Mouse (Mus musculus) yolk sac, embryonic 10.5 days (tissue): Measurements from ENCODE around the gene Pdcd6ip.
"Not testable (repeated sequence)": the region's sequence is repeated elsewhere in the genome, so short reads cannot be mapped to it uniquely, and the experiment has no call there.

Experiments used
- DNase-seq: peaks from one replicate; pipeline ENCODE4 v3.0.0-alpha.2; 2017; ENCODE audit warnings: low spot score

The Pdcd6ip gene

GRCm38 (mm10) chr9:113701441-113702160 is 6.5 kb downstream of the Pdcd6ip start:
- DNase-seq: no peak

GRCm38 (mm10) chr9:113687461-113687860 is 20.6 kb downstream of the Pdcd6ip start:
- DNase-seq: no peak

GRCm38 (mm10) chr9:113673721-113674120 is 34.3 kb downstream of the Pdcd6ip start:
- DNase-seq: no peak

GRCm38 (mm10) chr9:113672352-113672751 is 35.7 kb downstream of the Pdcd6ip start:
- DNase-seq: no peak

- no peak for DNase-seq
Measured at GRCm38 (mm10) chr9:113670857-113671106, 37.3 kb downstream of the Pdcd6ip start.

- DNase-seq: no peak
Measured at GRCm38 (mm10) chr9:113670105-113670856, 37.8 kb downstream of the Pdcd6ip start.

- no peak for DNase-seq
Measured at GRCm38 (mm10) chr9:113663476-113663875, 44.6 kb downstream of the Pdcd6ip start.

GRCm38 (mm10) chr9:113657837-113658236 is 50.2 kb downstream of the Pdcd6ip start:
- no peak for DNase-seq

- peak; percentile 21 for DNase-seq
Measured at GRCm38 (mm10) chr9:113653571-113653970, 54.5 kb downstream of the Pdcd6ip start.

GRCm38 (mm10) chr9:113650787-113651186 is 57.3 kb downstream of the Pdcd6ip start:
- no peak for DNase-seq

GRCm38 (mm10) chr9:113649211-113649610 is 58.8 kb downstream of the Pdcd6ip start:
- DNase-seq: not testable (repeated sequence)

GRCm38 (mm10) chr9:113645837-113646169 is 62.3 kb downstream of the Pdcd6ip start:
- DNase-seq: no peak

GRCm38 (mm10) chr9:113645153-113645836 is 62.8 kb downstream of the Pdcd6ip start:
- peak; percentile 22 for DNase-seq

- DNase-seq: no peak
Measured at GRCm38 (mm10) chr9:113644701-113645100, 63.4 kb downstream of the Pdcd6ip start.

- no peak for DNase-seq
Measured at GRCm38 (mm10) chr9:113644076-113644475, 64.0 kb downstream of the Pdcd6ip start.

GRCm38 (mm10) chr9:113643669-113644068 is 64.4 kb downstream of the Pdcd6ip start:
- DNase-seq: no peak

GRCm38 (mm10) chr9:113634986-113635385 is 73.1 kb downstream of the Pdcd6ip start:
- DNase-seq: no peak

GRCm38 (mm10) chr9:113633168-113633744 is 74.8 kb downstream of the Pdcd6ip start:
- DNase-seq: no peak

GRCm38 (mm10) chr9:113632350-113633043 is 75.6 kb downstream of the Pdcd6ip start:
- DNase-seq: no peak

GRCm38 (mm10) chr9:113629632-113630031 is 78.4 kb downstream of the Pdcd6ip start:
- DNase-seq: no peak

- DNase-seq: no peak
Measured at GRCm38 (mm10) chr9:113629191-113629590, 78.9 kb downstream of the Pdcd6ip start.

GRCm38 (mm10) chr9:113628780-113629179 is 79.3 kb downstream of the Pdcd6ip start:
- DNase-seq: no peak
